Mouse (Mus musculus) kidney, adult 2 months (tissue): Measurements from ENCODE around the gene Stt3b.

ENCODE experiments used
- CTCF ChIP-seq: fragments of 200-500 bp; conservative IDR thresholded peaks from 2 replicates; pipeline ENCODE4 v1.5.1; 2011; ENCODE audit warnings: low read depth, mild to moderate bottlenecking, control low read depth, low read length, moderate library complexity, mixed read lengths; ENCODE audit not compliant: insufficient read depth, insufficient read length
- POLR2A ChIP-seq: fragments of 200-500 bp; IDR thresholded peaks from one replicate; pipeline ENCODE4 v1.6.1; 2011; ENCODE audit warnings: low read depth, low read length, control low read depth

GRCm38 (mm10) chr9:115234561-115234960 is 75.7 kb downstream of the Stt3b start:
- TF ChIP-seq CTCF (no peak), POLR2A (no peak)
